Mouse (Mus musculus): ENCODE data around the gene N4bp2.

N4bp2 gene

GRCm38 (mm10) chr5:65831917-65832618, 68.7 kb downstream of the N4bp2 start:
- DNase-seq, result no peak

- DNase-seq, result no peak
These were observed 69.8 kb downstream of the N4bp2 start for GRCm38 (mm10) chr5:65833092-65833491.

- DNase-seq, result no peak
These were observed 70.6 kb downstream of the N4bp2 start for GRCm38 (mm10) chr5:65833766-65834498.

DNA sequence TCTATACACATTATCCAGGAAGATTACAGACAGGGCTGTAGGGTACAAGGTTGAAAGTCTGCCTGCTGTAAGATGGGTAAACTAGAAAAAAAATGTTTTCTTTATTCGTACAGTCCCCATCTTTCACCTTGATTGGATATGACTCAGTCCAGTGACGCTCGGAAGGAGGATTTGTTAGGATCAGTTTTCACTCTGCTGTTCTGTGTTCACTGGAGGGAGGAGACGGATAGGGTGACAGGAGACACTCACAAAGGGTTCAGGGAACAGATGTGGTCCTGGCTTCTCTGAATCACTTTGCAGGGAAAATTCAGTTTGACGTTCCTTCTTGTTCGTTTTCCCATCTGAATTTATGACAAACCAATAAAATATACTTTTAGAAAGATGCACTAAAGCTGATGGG, 74.7 kb downstream of the N4bp2 start:
- no peak for DNase-seq

GRCm38 (mm10) chr5:65842947-65843346, 79.6 kb downstream of the N4bp2 start:
- DNase-seq, result no peak

DNA sequence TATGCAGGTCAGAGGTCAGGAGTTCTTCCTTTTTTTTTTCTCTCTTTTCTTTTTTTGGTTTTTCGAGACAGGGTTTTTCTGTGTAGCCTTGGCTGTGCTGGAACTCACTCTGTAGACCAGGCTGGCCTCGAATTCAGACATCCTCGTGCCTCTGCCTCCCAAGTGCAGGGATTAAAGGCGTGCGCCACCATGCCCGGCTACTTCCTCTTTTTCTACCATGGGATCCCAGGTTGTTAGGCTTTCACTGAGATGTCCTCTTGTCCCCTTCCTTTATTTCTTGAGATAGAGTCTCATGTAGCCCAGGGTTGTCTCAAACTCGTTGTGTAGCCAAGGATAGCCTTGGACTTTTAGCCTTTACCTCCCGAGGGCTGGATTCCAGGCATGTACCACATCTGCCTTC, 83.2 kb downstream of the N4bp2 start:
- no peak for DNase-seq

DNA sequence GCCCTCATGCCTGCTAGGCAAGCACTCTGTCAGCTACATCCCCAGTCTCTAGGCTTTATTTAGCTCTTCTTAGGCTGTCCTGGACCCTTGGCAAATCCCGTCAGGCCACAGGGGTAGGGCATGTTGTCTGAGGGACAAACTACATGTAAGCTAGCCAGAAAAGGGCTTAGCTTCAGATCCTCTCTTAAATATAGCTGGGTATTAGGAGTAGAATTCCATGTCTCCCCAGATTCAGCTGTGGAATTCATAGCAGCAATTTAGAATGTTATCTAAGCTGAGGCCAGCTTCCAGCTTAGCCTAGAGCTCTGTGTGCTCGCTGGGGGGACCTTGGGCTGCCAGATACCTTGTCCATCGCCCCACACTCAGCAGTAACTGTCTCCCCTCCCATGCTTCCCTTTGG, 83.6 kb downstream of the N4bp2 start:
- DNase-seq, result no peak

GRCm38 (mm10) chr5:65847656-65848055, 84.3 kb downstream of the N4bp2 start:
- no peak for DNase-seq

DNA sequence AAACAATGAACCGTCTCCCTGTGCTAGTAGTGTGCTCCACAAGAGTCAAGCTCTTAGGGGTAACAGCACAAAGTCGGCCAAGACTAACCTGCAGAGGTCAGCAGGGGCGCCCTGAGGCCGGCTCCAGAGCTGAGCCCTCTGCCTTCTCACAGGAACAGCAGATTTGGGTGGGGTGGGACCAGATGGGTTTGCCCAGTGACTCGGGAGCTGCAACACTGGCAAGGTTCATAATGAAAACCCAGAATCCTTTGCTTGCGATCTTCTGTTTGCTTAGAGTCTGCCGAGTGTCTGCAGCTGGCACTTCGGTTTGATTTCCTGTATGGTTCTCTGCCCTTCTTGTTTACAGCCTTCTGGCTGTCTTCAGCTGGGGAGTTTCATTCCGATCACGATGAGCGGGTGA, 87.4 kb downstream of the N4bp2 start:
- DNase-seq, result no peak

DNA sequence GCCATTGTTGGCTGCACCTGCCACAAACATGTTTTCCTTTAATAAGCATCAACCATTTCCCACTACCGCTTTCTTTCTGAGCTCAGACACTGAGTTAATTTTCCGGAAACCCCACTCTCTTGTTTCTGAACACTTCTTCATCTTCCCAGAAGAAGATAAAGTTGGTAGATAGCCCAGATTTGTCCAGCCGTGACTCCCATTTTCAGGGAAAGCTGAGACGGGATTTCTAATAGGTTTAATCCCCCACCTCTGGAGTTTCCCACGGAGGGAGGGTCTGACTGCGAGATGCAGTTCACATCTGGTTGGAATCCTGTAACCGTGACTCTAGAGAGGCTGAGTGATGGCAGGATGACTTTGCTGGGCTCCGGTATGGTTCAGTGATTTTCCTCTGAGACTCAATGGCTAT, 91.5 kb downstream of the N4bp2 start:
- no peak for DNase-seq

DNA sequence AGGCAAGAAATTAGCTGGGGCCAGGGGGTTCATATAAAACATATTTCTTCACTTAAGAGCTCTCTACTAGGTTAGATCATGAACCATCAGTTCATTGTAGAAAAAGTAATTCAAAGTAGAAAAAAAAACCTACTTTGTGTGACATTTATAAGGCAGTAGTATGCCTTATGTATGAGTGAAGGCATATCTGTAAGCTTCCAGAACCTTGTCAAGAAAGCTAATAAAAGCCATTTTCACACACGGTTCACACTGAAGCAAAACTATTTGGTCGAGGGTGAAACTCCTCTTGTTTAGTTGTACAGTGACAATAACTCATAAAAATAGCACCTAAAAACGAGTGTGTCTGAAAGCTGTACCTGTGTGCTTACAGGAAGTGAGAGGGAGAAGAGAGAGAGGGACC, 92.2 kb downstream of the N4bp2 start:
- no peak for DNase-seq

DNA sequence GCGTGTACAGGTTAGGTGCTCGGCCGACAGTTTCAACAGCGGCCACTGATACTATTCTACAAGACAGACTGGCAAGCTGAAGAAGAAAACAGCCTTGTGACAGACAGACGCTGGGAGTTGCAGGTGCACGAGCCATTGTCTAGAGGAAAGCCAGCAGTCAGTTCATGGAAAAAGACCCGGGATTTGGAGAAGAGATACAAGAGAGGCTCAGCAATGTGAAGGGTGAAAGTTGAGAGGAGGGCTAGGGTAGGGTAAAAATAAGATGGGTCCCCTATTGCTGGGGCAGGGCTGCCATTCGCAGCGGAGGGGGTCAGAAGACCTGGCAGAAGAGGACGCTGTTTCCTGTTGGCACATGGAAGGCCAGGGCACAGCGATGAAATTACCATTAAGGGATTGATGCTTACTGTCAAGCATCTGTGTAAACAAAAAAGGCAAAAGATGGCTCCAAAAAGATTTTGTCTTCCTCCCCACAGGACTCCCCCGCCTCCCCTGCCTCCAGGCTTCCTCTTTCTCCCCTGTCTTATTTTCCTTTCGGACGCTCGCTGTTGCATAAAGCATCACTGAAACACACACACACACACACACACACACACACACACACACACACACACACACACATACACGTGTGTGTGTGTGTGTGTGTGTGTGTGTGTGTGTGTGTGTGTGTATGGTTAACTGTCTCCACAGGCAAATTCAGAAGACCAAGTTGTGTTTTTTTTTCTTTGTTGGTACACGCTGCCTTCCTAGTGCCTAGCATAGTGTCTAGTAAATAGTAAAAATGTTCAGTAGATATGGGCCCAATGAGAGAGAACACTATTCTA, 93.5 kb downstream of the N4bp2 start:
- no peak for DNase-seq

DNA sequence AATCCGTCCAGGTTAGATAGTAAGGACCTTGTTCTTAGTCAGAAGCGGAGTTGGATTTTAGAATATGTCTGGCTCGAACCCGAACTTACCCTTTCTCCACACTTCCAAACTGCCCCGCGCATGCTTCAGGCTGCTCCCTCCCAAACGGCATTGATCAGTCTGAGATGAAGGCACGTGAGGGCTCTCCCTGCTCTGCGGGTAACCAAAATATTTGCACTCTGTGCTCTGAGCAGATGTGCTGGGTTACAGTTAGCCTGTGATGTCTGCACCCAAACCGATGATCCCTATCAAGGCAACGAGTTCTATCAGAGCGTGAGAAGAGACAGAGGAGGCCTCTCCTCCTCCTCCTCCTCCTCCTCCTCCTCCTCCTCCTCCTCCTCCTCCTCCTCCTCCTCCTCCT, 94.6 kb downstream of the N4bp2 start:
- DNase-seq, result no peak

DNA sequence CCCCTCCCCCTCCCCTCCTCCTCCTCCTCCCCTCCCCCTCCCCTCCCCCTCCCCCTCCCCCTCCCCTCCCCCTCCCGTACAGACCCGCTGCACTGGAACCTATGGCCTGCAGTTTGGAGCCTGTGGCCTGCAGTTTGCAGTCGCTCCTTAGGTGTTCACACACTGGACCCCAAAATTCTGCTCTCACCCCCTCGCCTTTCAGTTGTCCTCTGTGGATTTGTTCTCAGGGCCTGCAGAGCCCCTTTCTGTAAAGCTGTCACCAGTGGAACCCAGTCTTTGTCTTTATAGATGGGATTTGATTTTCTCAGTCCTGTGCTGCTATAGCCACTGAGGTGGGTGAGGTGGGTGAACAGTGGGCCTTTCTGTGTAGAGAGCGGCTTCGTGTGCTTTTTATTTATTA, 95.0 kb downstream of the N4bp2 start:
- no peak for DNase-seq

DNA sequence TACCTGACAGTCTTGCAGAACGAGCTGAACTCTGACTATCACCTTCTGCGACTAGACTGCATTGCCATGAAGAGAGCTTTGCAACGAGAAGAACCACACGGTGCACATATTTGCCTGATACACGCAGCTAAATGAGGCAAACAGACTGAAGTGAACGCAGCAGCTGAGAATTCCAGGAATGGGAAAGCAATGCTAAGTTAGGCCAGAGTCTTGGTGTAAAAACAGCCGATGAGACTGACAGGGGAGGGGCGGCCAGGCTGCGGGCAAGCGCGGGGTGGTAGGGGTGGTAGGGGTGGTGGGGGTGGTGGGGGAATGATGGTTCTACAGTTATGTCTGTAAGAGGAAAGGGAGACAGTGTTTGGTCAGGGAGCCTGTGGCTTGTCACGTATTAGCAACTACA, 95.6 kb downstream of the N4bp2 start:
- DNase-seq, result no peak

DNA sequence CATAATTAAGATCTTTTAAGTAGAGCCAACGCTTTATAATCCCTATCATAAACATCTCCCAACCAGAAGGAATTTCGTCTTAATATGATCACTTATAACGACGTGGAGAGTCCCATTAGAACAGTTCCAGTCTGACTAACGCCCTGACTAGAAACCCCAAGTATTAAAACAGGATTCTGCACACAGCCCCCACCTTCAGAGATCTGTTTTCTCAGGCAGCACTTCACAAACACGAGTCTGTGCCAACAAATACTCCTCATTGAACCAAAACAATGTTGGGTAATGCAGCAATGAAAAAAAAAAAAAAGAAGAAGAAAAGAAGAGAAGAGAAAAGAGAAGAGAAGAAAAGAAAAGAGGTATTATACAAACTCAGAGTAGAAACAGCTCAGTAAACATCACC, 96.1 kb downstream of the N4bp2 start:
- DNase-seq, result no peak

DNA sequence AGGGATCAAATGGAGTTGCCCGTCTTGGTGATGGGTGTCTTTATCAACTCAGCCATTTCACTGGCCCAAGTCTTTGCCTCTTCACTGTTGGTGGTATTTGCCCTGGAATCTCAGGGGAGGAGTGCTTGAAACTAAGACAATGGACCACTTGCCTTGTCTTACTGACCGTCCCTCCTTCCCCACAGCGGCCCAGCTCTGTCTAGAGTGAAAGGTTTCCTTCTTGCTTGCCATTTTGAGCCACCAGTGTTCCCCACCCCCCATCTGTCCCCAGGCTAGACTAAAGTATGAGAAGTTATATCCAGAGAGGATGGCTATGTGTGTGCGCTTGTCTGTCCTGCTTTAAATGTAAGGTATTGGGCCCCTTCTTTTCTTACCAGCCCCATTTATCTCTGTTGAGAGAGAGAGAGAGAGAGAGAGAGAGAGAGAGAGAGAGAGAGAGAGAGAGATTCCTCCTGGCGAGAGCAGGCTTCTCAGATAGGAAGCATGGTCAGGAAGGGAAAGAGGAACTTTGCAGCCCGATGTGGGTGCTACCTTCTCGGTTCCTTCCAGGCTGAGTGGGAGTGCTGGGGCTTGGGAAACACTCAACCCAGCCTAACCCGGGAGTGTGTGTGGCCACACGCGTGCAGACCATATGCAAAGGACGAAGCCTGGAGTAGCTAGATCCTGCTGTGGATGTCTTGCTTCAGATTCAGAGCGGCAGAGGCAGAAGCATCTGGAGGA, 97.1 kb downstream of the N4bp2 start:
- no peak for DNase-seq

- no peak for DNase-seq
These were observed 98.0 kb downstream of the N4bp2 start, which contains the start of gene Rhoh for GRCm38 (mm10) chr5:65861154-65861944. TSS of gene Rhoh (plus strand) at chr5:65861213.

GRCm38 (mm10) chr5:65862217-65862927, 99.1 kb downstream of the N4bp2 start:
- DNase-seq, result no peak

DNA sequence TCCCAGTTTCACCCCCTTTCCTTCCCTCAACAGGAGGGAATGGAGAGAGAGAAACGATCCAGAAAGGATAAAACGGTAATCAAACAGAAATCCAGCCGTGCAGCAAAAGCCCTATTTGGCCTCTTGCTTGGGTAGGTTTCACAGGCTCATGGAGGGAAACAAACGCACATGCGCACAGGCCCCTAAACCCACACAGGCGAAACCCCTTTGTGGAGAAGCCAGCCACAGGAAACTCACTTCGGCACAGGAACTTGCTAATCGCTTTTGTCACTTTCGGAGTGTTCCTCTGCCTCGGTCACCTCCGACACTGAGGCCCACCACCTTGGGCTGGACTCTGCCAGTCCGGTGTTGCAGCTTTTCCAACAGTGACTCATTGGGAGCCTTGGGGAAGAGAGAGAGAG, 100.0 kb downstream of the N4bp2 start:
- peak in 1 of 2 experiments; percentile 7 for DNase-seq

DNA sequence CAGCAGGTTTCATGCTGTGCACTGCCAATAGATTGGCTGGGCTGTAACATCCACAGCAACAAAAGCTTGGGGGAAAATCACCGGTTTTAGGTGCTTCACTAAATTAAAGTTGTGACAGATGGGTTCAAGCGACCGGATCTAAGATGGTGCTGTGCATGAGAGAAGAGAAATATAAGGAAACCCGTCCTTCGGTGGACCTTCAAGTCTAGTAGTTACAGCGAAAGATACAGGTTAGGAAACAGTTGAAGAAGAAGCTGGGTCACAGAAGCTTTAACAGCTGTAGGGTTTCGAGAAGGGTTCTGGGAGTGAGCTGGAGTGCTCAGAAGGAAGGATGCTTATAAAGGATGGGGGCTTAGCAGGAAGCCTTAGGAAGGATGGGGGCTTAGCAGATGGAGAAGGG, 101.2 kb downstream of the N4bp2 start:
- DNase-seq, result no peak
